Mouse (Mus musculus) forebrain, embryonic 11.5 days (tissue): ENCODE data around the gene Dtx3. TPM values are rescaled to one million over a fixed set of nuclear protein-coding genes. Genes with fewer than 3 reads are reported as not detected.
A peak's percentile ranks its signal among the peaks of the same experiment; 100 is the strongest.

Experiments
- ATAC-seq: fragments of 200-750 bp; cut with Nextera tagmentation; replicated peaks from 2 replicates; pipeline ENCODE4 v1.8.0; 2017; ENCODE audit warnings: moderate TSS enrichment; ENCODE audit not compliant: low FRiP score
- DNase-seq: peaks from one replicate; pipeline ENCODE4 v3.0.0-alpha.2; 2017; ENCODE audit warnings: low spot score
- H3K27ac ChIP-seq: fragments of 300-500 bp; sonication (generic); 2 replicates; pipeline ENCODE4 v1.5.1; 2014; ENCODE audit warnings: low read depth, low read length
- H3K27me3 ChIP-seq: fragments of 300-500 bp; sonication (generic); 2 replicates; pipeline ENCODE4 v1.6.1; 2014; ENCODE audit warnings: mild to moderate bottlenecking, low read length, mixed read lengths; ENCODE audit not compliant: control insufficient read depth, insufficient read depth
- H3K36me3 ChIP-seq: fragments of 300-500 bp; sonication (generic); 2 replicates; pipeline ENCODE4 v1.6.1; 2014; ENCODE audit warnings: mild to moderate bottlenecking, low read length, moderate library complexity, mixed read lengths; ENCODE audit not compliant: control insufficient read depth, insufficient read depth
- H3K4me1 ChIP-seq: fragments of 300-500 bp; sonication (generic); replicated peaks from 2 replicates; pipeline ENCODE4 v1.6.1; 2014; ENCODE audit warnings: low read length, mixed read lengths; ENCODE audit not compliant: control insufficient read depth, insufficient read depth
- H3K4me2 ChIP-seq: fragments of 300-500 bp; sonication (generic); 2 replicates; pipeline ENCODE4 v1.6.1; 2014; ENCODE audit warnings: low read depth, mild to moderate bottlenecking, low read length, moderate library complexity, mixed read lengths; ENCODE audit not compliant: severe bottlenecking
- H3K4me3 ChIP-seq: fragments of 300-500 bp; sonication (generic); 2 replicates; pipeline ENCODE4 v1.5.1; 2014; ENCODE audit warnings: low read depth, low read length
- H3K9ac ChIP-seq: fragments of 300-500 bp; sonication (generic); 2 replicates; pipeline ENCODE4 v1.6.1; 2014; ENCODE audit warnings: low read length
- H3K9me3 ChIP-seq: fragments of 300-500 bp; sonication (generic); 2 replicates; pipeline ENCODE4 v1.6.1; 2016; ENCODE audit warnings: low read length, mixed read lengths; ENCODE audit not compliant: control insufficient read depth
- WGBS: fragments of 180-500 bp; shearing (Covaris S2); extraction: QIAGEN DNeasy Blood & Tissue Kit; methylation state at CpG from one replicate; pipeline ENCODE4 v1.1.7; 2014; 5-methylcytosine and 5-hydroxymethylcytosine counted together
- polyA plus RNA-seq: library from polyadenylated mRNA; unstranded; fragments of >200 nt; fragmentation: Nextera tagmentation; extraction: Ambion mirVana; gene quantifications from 2 replicates; pipeline ENCODE4 v1.2.1, GENCODE M21; 2014

Dtx3 gene
- polyA plus RNA-seq, 1 experiment from 2014 or later: 157 TPM

DNA sequence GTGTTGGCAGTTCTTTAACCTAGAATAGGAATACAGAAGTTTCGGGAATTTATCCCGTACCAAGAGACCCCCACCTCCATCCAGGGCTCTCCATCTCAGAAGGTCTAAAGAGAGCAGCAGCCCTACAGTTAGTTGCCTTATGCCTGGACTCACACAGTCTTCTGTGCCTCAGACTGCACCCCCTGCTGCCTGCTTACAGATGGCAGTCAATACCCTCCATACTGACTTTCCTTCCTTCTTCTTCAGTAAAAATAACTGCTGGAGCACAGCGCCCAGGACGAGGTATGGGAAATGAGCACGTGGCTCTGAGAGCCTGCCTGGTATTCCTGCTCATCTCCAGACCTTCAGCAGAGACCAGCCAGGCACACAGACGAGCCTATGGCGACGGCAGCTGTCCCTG is 4.8 kb upstream of the Dtx3 start:
- Histone ChIP-seq H3K9ac (no peak overlapping the region), H3K4me3 (no peak overlapping the region), H3K27me3 (no peaks in the 10 kb centered on the region), H3K4me2 (no peak overlapping the region), H3K27ac (no peak overlapping the region), H3K4me1 (peaks cover 7% of the 10 kb centered on the region; the same call in 1 of the 2 replicates), H3K36me3 (peaks cover 3% of the 10 kb centered on the region; the same call in 1 of the 2 replicates), H3K9me3 (no peaks in the 10 kb centered on the region)
- DNase-seq: no peak
- no peak for ATAC-seq
- 88% methylated on average over 8 of the region's 8 CpGs for WGBS

DNA sequence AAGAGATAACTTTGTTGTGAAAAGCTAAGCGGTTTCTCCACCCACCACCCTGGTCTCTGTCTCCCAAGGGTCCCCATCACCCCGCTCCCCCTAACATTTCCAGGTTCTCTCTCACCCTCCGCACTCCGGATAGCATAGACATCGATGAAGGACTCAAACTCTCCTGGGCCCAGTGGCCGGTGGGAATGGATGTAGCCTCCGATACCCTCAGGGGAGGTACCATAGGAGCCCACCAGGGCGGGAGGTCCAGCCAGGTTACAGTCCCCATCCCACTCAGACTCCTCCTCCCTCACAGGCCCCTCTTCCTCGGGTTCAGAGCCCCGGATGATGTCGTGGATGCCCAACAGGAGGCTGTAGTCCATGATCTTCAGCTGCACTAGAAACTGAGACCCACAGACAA is 3.9 kb upstream of the Dtx3 start:
- Histone ChIP-seq H3K36me3 (peaks cover 3% of the 10 kb centered on the region; the same call in 1 of the 2 replicates), H3K27ac (no peak overlapping the region), H3K4me3 (no peak overlapping the region), H3K27me3 (no peaks in the 10 kb centered on the region), H3K4me2 (no peak overlapping the region), H3K4me1 (peaks cover 10% of the 10 kb centered on the region), H3K9ac (no peak overlapping the region), H3K9me3 (no peaks in the 10 kb centered on the region)
- 79% methylated on average over 11 of the region's 11 CpGs for WGBS
- ATAC-seq (no peak), DNase-seq (no peak)

DNA sequence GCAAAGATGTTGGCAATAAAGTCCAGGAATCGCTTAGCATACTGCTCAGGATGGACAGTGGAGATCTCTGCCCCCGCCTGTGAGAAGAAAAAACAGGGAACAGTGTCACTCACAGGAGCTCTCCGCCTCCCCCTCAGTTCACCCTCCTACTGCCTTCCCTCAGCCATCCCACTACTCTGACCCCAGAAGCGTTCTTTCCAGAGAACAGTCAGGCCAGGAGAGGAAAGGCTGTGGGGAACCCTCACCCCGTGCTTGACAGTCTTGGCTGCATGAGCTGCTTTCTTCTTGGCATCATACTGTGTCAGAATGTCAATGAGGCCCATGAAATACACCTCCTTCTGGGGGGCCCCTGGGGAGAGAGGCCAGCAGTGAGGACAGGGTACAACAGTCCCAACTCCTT is 3.5 kb upstream of the Dtx3 start:
- no peaks in the 10 kb centered on the region for H3K9me3 ChIP-seq
- DNase-seq: no peak
- H3K36me3 ChIP-seq: peaks cover 3% of the 10 kb centered on the region; the same call in 1 of the 2 replicates
- peaks cover 13% of the 10 kb centered on the region for H3K4me1 ChIP-seq
- H3K4me2 ChIP-seq: no peak overlapping the region
- H3K27me3 ChIP-seq: no peaks in the 10 kb centered on the region
- 69% methylated on average over 5 of the region's 5 CpGs for WGBS
- no peak overlapping the region for H3K4me3 ChIP-seq
- no peak for ATAC-seq
- no peak overlapping the region for H3K9ac ChIP-seq
- no peak overlapping the region for H3K27ac ChIP-seq

DNA sequence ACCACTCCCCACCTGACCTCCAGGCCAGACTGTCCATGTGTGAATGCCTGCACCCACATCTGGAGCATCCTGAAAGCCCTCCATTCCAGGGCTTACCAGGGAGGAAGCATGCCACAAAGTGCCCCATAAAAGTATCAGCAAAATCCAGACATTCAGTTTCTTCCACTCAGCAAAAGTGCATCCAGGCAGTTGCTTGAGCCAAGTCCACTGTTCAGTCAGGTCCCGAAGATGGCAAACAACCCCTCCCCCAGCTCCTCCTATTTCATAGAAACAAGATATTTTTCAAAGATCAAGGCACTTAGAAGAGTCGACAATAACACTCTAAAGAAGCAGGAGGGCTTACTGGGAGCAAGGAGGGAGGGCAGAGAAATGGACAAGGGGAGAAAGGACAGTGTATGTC is 3.0 kb upstream of the Dtx3 start:
- Histone ChIP-seq H3K4me3 (no peak overlapping the region), H3K27ac (no peak overlapping the region), H3K4me1 (peaks cover 13% of the 10 kb centered on the region), H3K4me2 (no peak overlapping the region), H3K36me3 (no peaks in the 10 kb centered on the region; the same call in 1 of the 2 replicates), H3K9me3 (no peaks in the 10 kb centered on the region), H3K27me3 (no peaks in the 10 kb centered on the region), H3K9ac (no peak overlapping the region)
- DNase-seq (no peak), ATAC-seq (no peak)
- 80% methylated on average over 2 of the region's 2 CpGs for WGBS

- Histone ChIP-seq H3K9me3 (no peaks in the 10 kb centered on the region), H3K36me3 (no peaks in the 10 kb centered on the region; the same call in 1 of the 2 replicates), H3K27me3 (no peaks in the 10 kb centered on the region), H3K4me2 (no peak overlapping the region), H3K9ac (no peak overlapping the region), H3K4me1 (peaks cover 13% of the 10 kb centered on the region), H3K4me3 (no peak overlapping the region), H3K27ac (no peak overlapping the region)
- 89% methylated on average over 11 of the region's 11 CpGs for WGBS
- DNase-seq: no peak
- ATAC-seq: no peak
Measured at GRCm38 (mm10) chr10:127197505-127198110, 2.1 kb upstream of the Dtx3 start.

- Histone ChIP-seq H3K9me3 (no peaks in the 10 kb centered on the region), H3K27me3 (no peaks in the 10 kb centered on the region), H3K36me3 (no peaks in the 10 kb centered on the region; the same call in 1 of the 2 replicates), H3K27ac (no peak overlapping the region), H3K4me3 (no peak overlapping the region), H3K4me1 (peaks cover 13% of the 10 kb centered on the region), H3K9ac (no peak overlapping the region), H3K4me2 (no peak overlapping the region)
- DNase-seq (no peak), ATAC-seq (no peak)
- WGBS: 92% methylated on average over 8 of the region's 8 CpGs
Measured at GRCm38 (mm10) chr10:127197104-127197503, 1.6 kb upstream of the Dtx3 start.

DNA sequence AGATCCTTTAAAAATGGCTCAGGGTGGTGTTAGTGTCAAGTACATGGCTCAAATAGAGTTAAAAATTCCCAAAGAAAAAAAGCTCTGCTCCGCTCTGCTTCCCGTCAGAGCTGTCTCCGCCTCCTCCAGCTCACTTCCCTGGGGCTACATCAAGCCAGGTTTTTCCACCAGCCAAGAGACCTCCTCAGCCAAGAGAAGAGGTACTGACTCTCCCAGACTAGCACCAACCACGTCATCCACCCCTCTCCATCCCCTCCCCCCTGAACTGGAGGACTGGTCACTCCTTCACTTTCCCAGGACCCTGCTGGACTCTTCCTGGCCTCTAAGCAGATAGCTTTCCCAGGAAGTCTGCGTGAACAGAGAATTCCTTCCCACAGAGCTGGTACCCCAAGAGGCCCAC is 864 bp upstream of the Dtx3 start:
- peak overlapping the region; percentile 84 for H3K4me3 ChIP-seq
- peak overlapping the region; percentile 94 for H3K9ac ChIP-seq
- no peaks in the 10 kb centered on the region; the same call in 1 of the 2 replicates for H3K36me3 ChIP-seq
- H3K4me2 ChIP-seq: peak overlapping the region; percentile 90
- H3K9me3 ChIP-seq: no peaks in the 10 kb centered on the region
- ATAC-seq (peak; percentile 37), DNase-seq (peak; percentile 67)
- 4% methylated on average over 5 of the region's 5 CpGs for WGBS
- peak overlapping the region; percentile 84; the same call in 1 of the 2 replicates for H3K27ac ChIP-seq
- H3K4me1 ChIP-seq: peaks cover 13% of the 10 kb centered on the region
- H3K27me3 ChIP-seq: no peaks in the 10 kb centered on the region

- DNase-seq (peak; percentile 56), ATAC-seq (peak; percentile 57)
- no peaks in the 10 kb centered on the region for H3K9me3 ChIP-seq
- peaks cover 22% of the 10 kb centered on the region for H3K4me1 ChIP-seq
- H3K4me2 ChIP-seq: peak overlapping the region; percentile 90
- WGBS: 28% methylated on average over 22 of the region's 22 CpGs
- H3K36me3 ChIP-seq: no peaks in the 10 kb centered on the region; the same call in 1 of the 2 replicates
- H3K27ac ChIP-seq: peak overlapping the region; percentile 84
- peak overlapping the region; percentile 94 for H3K9ac ChIP-seq
- H3K27me3 ChIP-seq: no peaks in the 10 kb centered on the region
- H3K4me3 ChIP-seq: peak overlapping the region; percentile 84
Measured at GRCm38 (mm10) chr10:127194428-127195327, 850 bp downstream of the Dtx3 start.
